Mouse (Mus musculus) embryo, embryonic 11.5 days (tissue): ENCODE data around the gene Golph3l.
"Not testable (repeated sequence)": the region's sequence is repeated elsewhere in the genome, so short reads cannot be mapped to it uniquely, and the experiment has no call there.

ENCODE experiments used
- DNase-seq: peaks from one replicate; pipeline ENCODE4 v3.0.0-alpha.2; 2012; ENCODE audit warnings: low read depth, low spot score

Golph3l gene

DNA sequence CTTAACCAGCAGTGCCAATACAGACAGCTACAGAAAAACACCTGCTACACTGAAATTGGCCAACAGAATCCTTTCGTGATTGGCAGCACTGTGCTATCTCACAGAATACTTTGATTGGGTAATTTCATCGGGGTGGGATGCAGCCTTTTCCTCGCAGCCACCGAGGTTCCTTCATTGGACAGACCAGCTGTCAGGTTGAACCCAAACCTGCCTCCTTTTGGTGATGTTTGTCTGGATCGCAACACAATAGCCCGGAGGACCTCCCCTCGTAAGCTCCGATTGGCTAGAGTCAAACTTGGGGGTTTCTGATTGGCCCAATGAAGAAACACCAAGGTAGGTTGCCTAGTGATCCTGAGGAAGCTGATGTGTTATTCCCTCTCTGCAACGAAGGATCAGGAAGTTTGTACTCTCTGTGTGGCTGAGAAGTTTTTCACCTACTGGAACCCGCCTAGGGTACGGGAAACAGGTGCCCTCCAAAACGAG is at the start of gene Golph3l:
Gene Golph3l, plus strand, starts transcription at position 331 of the 483 bp plus-strand sequence.
- peak; percentile 92 for DNase-seq

DNA sequence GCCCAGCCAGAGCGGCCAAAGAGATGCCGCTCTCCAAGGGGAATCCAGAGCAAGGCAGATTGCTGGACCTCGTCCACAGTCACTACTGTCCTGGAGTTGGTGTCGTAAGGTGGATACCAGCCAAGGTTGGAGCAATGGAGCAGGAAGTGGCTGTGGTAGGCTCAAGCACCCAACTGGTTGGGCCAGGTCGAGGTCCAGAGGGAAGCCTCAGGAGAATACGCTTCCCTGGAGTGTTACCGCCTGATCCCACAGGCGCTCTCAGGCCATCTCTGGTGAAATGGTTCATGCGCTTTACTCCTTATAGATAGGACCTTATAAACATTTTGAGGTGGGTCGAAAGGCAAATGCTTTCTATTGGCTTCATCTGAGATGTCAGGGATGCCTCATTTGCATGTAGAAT is 49.8 kb upstream of the Golph3l start:
- no peak for DNase-seq

DNA sequence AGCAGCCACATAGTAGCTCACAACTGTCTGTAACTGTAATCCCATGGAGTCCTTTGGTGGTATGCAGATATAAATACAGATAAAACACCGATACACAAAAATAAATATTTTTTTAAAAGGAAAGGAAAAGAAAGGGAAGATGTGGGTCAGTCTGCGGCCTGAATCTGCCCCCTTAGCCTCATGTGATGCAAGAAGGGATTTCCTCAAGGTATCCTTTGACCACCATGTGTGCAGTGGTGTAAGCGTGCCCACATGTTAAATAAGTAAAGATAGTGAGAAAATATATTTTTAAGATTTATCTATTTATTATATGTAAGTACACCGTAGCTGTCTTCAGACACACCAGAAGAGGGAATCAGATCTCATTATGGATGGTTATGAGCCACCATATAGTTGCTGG is 48.9 kb upstream of the Golph3l start:
- no peak for DNase-seq

DNA sequence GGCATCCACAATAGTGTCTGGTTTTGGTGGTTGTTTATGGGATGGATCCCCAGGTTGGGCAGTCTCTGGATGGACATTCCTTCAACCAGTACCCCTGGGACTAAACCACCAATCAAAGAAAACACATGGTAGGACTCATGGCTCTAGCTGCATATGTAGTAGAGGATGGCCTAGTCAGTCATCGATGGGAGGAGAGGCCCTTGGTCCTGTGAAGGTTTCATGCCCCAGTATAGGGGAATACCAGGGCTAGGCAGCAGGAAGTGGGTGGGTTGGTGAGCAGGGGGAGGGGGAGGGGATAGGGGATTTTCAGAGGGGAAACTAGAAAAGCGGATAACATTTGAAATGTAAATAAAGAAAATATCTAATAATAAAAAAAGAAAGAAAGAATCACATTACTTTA is 47.5 kb upstream of the Golph3l start:
- DNase-seq, result not testable (repeated sequence)

DNA sequence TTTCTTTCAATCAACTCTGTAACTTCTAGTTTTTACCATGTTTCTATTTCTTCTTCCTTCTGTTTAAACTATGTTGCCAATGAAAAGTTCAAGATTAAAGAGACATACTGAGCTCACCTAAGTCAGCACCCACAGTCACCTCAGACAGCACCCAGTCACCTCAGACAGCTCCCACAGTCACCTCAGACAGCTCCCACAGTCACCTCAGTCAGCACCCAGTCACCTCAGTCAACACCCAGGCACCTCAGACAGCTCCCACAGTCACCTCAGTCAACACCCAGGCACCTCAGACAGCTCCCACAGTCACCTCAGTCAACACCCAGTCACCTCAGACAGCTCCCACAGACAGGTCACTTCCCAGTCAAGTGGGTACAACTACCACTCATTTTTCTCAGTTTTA is 46.6 kb upstream of the Golph3l start:
- no peak for DNase-seq

DNA sequence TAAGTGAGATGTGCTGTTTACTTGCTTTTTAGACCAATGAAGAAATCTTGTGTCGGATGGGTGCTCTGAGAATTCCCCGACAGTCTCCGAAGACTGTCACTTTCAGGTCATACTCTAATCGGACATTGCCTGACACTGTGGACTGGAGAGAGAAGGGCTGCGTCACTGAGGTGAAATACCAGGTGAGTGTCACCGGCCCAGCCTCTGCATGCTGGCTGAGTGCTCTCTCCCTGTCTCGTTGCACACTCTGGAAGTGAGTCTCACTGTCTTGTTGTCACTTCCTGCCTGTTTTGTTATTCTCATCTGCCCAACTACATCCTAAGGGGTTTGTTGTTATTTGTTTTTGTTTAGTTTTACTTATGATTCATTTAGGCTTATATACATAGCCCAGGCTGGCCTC is 45.8 kb upstream of the Golph3l start:
- no peak for DNase-seq

DNA sequence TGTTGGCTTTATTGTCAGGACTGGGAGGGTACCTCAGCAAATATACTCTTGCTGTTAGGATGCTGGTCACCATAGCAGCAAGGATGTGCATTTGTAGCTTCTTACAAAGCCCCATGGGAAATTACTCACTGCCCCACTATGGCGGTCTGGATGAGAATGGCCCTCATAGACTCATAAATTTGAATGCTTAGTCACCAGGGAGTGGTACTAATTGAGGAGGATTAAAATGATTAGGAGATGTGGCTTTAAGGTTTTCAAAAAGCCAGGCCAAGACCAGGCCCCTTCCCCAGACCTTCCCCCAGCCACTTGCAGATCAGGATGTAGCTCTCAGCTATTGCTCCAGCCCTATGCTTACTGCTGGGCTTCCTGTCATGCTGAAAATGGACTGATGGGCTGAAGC is 38.6 kb upstream of the Golph3l start:
- DNase-seq, result no peak

DNA sequence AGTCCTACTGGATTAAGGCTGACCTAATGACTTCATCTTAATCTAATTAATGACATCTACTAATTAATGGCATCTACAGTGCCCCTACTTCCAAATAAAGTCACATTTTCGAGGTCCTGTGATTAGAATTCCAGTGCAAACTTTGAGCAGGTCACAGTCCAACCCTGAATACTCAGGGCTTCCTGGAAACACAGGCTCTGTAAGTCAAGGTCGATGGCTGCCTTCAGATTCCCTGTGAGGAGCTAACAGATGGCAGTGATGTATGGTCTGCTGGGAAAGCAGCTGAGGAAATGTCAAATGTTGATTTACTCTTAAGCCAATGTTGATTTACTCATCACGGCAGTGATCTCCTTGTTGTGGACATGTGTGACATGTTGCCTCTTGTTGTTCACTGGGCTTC is 34.7 kb upstream of the Golph3l start:
- DNase-seq, result peak; percentile 1

DNA sequence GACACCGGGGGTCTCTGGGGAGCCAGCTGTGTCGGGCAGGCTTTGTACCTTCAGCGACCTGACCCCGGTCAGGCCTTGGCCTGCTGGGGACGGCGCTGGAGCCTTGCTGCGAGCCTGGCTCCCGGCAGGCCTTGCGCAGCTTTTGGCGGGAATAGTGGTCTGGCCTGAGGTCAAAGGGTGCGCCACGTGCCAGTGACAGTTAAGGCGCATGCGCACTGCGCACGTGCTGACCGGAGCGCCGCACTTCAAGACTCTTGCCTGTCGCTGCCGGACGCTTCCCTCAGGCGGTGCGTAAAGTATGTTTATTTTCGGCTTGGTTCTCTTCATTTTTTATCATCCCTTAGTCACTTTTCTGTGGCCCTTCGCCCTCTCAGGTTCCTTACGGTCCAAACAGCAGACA is 29.3 kb upstream of the Golph3l start, which contains the start of gene Hormad1:
Gene Hormad1, plus strand, starts transcription at position 241 of the 400 bp plus-strand sequence.
- no peak for DNase-seq

DNA sequence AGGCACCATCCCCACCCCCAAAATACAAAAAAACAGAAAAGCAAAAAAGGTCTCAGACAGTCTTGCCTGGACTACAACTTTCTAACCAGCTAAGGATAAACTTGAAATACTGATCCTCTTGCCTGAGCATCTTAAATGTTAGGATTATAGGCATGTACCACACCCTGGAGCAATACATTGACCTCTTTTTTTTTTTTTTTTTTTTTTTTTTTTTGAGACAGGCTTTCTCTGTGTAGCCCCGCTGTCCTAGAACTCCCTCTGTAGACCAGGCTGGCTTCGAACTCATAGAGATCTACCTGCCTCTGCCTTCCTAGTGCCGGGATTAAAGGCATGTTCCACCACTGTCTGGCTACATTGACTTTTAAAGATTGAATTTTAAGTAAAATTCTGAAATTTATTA is 28.0 kb upstream of the Golph3l start:
- no peak for DNase-seq

DNA sequence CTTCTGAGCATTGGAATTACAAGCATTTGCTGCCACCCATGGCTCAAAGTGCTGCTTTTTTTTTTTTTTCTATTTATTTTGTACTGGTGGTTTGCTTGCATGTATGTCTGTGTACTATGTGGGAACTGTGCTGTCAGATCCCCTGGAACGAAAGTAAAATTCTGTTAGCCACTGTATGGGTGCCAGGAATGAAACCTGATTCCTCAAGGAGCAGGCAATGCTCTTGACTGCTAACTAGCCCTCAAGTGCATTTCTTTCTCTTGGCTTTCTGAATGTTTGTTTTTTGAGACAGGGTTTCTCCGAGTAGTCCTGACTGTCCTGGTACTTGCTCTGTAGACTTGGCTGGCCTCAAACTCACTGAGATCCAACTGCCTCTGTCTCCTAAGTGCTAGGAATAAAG is 26.9 kb upstream of the Golph3l start:
- no peak for DNase-seq

DNA sequence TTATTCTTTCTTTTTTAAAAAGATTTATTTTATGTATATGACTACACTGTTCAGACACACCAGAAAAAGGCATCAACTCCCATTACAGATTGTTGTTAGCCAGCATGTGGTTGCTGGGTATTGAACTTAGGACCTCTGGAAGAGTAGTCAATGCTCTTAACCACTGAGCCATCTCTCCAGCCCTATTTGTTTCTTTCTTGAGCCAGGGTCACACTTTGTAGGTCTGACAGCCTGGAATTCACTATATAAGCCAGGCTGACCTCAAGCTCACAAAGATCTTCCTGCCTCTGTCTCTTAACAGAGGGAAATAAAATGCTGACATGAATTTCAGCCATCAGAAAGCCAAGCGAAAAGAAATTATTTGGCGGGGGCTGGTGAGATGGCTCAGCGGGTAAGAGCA is 19.1 kb upstream of the Golph3l start:
- no peak for DNase-seq

DNA sequence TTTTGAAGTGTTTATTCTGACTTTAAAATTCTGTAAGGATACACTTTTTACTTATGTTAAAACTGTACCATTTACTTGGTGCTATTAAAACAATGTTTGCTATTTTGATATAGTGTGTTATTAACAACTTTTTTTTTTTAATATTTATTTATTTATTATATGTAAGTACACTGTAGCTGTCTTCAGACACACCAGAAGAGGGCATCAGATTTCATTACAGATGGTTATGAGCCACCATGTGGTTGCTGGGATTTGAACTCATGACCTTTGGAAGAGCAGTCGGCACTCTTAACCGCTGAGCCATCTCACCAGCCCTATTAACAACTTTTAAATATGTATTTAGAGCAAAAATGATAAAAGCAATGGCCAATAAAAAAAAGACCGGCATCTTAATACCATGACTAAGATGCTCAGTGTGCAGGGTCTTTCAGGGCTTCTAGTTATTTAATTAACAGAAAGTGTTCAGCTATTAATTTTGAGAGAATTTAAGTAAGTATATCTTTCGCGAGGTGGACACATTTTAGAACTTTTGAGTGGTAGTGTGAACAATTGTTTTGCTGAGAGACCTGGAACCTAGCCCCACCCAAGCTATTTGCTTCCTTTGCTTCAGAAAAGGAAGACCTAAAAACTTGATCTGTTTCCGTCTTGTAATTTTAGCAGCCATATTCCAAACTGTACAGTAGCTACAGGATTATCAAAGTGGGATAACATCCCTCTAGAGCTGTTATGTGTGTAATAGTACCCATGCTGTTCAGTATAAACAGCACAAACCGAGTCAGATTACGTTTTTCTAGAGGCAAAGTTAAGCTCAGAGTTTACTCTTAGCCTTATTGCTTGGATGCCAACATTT is 755 bp upstream of the Golph3l start:
- DNase-seq, result no peak

DNA sequence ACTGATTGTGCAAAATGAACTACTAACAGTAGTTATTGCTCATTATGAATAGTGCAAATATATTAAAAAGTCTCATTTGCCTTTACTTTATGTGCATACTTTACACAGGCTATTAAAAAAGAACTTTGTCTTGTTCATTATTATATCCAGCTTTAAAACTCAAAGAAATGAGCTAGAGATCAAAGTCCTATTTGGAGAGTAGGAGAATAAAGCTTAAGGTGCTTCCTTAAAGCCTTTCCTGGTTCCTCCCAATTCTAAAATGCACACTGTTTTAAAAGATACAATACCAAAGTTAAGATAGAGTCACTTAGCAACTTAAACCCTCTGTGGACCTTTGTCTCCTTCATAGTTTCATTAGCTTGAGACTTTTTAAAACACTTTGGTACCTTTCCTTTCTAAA is 10.0 kb downstream of the Golph3l start:
- DNase-seq, result no peak

DNA sequence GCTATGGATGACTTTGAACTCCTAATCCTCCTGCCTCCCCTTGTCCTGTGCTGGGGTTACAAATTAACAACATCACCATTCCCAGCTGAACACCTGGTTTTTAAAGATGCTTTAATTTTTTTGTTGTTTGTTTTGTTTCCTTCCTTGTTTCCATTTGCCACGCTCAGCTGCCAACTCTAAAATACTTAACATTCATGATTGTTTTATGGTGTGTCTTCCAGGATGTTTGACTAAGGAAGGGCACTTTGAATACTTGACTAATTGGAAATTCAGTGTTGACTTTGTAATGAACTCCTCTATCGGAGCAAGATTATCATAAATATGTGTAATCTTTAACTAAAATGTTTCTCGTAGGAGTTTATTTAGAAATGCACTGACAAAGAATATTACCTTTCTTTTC is 12.6 kb downstream of the Golph3l start:
- DNase-seq, result no peak

DNA sequence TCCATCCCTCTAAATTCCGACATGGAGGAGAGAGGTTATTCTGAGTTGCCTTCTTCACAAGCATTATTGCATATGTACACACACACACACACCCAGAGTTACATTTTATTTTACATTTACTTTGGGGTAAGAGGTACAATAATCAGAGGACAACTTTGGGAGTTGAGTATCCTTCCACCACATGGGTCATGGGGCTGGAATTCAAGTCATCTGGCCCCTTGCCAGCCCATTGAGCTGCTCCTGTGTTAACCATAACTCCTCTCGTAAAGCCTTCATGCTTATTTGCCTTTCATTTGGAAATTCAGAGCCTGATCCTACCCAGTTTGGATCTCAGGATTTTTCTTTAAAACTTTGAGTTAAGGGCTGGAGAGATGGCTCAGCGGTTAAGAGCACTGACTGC is 17.4 kb downstream of the Golph3l start:
- DNase-seq, result no peak

DNA sequence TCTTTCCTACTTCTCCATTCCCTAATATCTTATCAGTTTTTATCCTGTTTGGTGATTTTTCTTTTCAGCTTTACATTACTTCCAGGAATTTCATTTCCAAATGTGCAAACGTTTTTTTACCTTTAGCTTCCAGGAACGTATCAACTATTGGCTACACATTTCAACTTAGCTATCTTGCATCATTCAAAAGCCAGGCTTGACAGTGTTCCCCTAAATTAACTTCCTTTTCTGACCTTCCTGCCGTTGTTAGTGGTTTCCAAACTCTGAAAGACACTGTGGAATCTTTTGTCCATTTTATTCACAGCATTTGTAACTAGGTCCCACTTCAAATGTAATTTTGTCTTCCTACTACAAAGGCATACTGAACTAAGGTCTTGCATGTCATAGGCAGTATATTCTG is 20.5 kb downstream of the Golph3l start:
- DNase-seq, result no peak

DNA sequence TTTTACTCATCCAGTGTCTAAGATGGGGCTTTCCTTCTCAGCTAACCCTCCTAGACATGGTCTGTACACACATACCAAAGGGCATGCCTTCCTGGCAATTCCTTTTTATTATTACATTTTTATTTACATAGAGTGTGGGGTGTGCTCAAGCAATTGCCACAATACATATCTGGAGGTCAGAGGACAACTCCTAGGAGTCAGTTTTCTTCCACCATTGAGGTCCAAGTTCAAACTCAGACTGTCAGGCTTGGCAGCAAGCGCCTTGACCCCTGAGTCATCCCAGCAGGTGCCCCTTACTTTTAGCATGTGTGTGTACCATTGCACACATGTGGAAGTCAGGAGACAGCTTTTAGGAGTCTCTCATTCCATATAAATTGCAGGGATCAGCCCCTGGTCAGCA is 25.3 kb downstream of the Golph3l start:
- no peak for DNase-seq

DNA sequence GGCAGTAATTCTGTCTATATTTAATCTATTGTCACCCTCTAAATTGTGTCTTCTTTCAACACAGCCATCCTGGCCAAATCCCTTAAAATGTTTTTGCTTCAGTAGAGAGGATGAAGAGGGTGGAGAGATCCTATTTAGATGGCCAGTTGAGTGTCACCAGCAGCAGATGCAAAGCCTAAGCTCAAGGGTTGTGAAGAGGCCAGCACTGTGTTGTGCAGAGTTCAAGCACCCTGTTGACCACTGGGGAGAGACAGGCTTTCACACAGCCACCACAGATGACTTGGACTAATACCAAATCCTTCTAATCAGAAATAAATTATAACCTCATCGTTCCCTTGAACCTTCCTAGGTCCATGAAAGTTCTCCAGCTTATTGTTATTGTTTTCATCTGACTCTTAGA is 29.8 kb downstream of the Golph3l start:
- no peak for DNase-seq

DNA sequence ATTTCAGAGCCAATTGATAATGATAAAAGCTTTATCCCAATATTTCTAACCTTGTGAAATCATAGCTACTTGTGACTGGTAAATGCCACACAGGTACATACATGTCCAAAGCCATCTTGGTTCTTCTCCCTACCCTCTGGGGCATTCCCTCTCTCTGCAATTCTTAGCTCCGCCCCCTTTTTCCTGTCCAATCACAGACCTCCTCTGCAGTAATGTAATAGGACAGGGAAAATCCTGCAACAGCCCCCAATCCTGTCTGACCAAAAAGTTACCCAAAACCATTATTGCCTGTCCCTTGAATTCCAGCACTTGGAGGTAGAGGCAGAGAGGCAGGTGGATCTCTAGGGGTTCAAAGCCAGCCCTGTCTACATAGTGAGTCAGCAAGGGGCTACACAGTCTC is 32.5 kb downstream of the Golph3l start:
- no peak for DNase-seq

DNA sequence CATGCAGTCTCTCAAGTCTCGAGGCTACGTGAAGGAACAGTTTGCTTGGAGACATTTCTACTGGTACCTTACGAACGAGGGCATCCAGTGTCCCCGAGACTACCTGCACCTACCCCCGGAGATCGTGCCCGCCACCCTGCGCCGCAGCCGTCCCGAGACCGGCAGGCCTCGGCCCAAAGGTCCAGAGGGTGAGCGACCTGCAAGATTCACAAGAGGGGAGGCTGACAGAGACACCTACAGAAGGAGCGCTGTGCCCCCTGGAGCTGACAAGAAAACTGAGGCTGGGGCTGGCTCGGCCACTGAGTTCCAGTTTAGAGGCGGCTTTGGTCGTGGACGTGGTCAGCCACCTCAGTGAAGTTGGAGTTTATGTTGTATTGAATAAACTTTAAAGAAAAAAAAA is 33.7 kb downstream of the Golph3l start:
- not testable (repeated sequence) for DNase-seq

DNA sequence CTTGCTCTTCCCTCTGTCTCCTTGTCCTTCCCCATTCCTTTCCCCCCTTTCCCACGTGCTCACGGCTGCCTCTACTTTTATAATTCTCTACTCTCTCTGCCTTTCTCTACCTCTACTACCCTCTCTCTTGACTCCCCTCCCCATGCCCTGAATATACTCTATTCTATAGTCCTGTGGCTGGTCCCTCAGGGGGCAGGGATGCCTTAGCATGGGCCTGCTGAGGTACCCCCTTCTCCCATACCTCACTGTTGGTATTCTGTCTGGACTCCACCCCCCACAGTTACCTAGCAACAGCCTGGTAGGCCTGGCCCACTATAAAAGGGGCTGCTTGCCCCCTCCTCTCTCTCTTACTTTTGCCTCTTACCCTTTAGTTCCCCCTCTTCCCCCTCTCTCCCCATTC is 34.8 kb downstream of the Golph3l start:
- DNase-seq, result no peak

DNA sequence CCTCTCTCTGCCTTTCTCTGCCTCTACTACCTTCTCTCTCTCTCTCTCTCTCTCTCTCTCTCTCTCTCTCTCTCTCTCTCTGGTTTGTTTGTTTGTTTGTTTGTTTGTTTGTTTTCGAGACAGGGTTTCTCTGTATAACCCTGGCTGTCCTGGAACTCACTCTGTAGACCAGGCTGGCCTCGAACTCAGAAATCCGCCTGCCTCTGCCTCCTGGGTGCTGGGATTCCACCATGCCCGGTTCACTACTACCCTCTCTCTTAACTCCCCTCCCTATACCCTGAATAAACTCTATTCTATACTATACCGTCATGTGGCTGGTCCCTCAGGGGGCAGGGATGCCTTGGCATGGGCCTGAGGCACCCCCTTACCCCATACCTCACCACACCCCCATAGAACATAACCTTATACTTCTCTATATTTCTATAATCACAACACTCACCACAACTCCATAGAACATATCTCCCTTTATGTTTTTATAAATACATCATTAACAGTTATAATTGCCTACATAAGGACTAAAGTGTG is 35.3 kb downstream of the Golph3l start:
- not testable (repeated sequence) for DNase-seq
